Mouse (Mus musculus) neural tube, embryonic 13.5 days (tissue): Measurements from ENCODE around the gene Ihh. TPM values are rescaled to one million over a fixed set of nuclear protein-coding genes. Genes with fewer than 3 reads are reported as not detected.

Source experiments
- ATAC-seq: fragments of 200-750 bp; cut with Nextera tagmentation; 2 replicates; pipeline ENCODE4 v1.8.0; 2017; ENCODE audit warnings: low read depth, mild to moderate bottlenecking, moderate TSS enrichment, moderate library complexity
- H3K27ac ChIP-seq: fragments of 300-500 bp; sonication (generic); replicated peaks from 2 replicates; pipeline ENCODE4 v1.5.1; 2015; ENCODE audit warnings: moderate library complexity, mild to moderate bottlenecking, inconsistent platforms
- H3K27me3 ChIP-seq: fragments of 300-500 bp; sonication (generic); 2 replicates; pipeline ENCODE4 v1.6.1; 2015; ENCODE audit warnings: mild to moderate bottlenecking, inconsistent platforms
- H3K36me3 ChIP-seq: fragments of 300-500 bp; sonication (generic); 2 replicates; pipeline ENCODE4 v1.6.1; 2015; ENCODE audit warnings: mild to moderate bottlenecking, inconsistent platforms
- H3K4me1 ChIP-seq: fragments of 300-500 bp; sonication (generic); replicated peaks from 2 replicates; pipeline ENCODE4 v1.6.1; 2015; ENCODE audit warnings: inconsistent platforms
- H3K4me2 ChIP-seq: fragments of 300-500 bp; sonication (generic); 2 replicates; pipeline ENCODE4 v1.6.1; 2015; ENCODE audit warnings: inconsistent platforms, mild to moderate bottlenecking, moderate library complexity
- H3K4me3 ChIP-seq: fragments of 300-500 bp; sonication (generic); 2 replicates; pipeline ENCODE4 v1.5.1; 2015; ENCODE audit warnings: mild to moderate bottlenecking, inconsistent platforms
- H3K9ac ChIP-seq: fragments of 300-500 bp; sonication (generic); 2 replicates; pipeline ENCODE4 v1.6.1; 2015; ENCODE audit warnings: moderate library complexity, mild to moderate bottlenecking, inconsistent platforms
- H3K9me3 ChIP-seq: fragments of 300-500 bp; sonication (generic); 2 replicates; pipeline ENCODE4 v1.6.1; 2016; ENCODE audit warnings: inconsistent platforms
- WGBS: fragments of 180-500 bp; shearing (Covaris S2); methylation state at CpG from one replicate; pipeline ENCODE4 v1.1.7; 2015; 5-methylcytosine and 5-hydroxymethylcytosine counted together
- polyA plus RNA-seq: library from polyadenylated mRNA; unstranded; fragments of >200 nt; fragmentation: Nextera tagmentation; extraction: Ambion mirVana; gene quantifications from 2 replicates; pipeline ENCODE4 v1.2.1, GENCODE M21; 2015

The Ihh gene
- polyA plus RNA-seq, 1 experiment from 2014 or later: 0.29 TPM

DNA sequence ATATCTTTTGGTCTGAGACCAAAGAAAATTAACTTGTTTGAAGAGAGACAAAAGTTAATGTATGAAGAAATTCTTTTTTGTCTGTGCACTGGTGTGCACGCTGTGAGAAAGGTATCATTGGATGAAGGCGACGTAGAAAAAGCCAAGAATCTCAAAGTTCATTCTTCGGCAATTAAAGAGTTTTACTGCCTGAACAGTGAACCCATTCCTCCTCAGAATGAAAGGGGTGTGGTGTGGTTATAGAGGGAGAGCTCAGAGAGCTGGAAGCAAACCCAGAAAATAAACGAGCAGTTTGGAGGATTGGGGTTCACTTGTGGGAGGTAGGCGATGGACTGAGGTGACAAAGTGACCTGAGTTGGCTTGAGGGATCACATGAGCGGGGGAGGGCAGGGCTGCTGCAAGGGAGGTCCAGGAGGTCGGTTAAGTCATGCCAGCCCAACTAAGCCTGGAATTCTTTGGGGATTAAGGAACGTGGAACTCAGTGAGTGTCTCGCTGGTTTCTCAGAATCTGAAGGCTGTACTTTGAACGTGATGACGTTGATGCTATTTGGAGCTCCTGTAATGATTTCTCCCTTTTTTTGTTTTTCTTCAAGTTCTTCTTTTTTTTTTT lies 15.1 kb downstream of the Ihh start:
- ATAC-seq: no peak
- no peak overlapping the region for H3K4me2 ChIP-seq
- no peaks in the 10 kb centered on the region for H3K36me3 ChIP-seq
- H3K27me3 ChIP-seq: peaks cover 76% of the 10 kb centered on the region
- H3K9ac ChIP-seq: no peak overlapping the region
- no peaks in the 10 kb centered on the region for H3K9me3 ChIP-seq
- H3K4me3 ChIP-seq: no peak overlapping the region
- no peaks in the 10 kb centered on the region; the same call in 1 of the 2 replicates for H3K4me1 ChIP-seq
- WGBS: 47% methylated on average over 12 of the region's 12 CpGs
- no peak overlapping the region for H3K27ac ChIP-seq

DNA sequence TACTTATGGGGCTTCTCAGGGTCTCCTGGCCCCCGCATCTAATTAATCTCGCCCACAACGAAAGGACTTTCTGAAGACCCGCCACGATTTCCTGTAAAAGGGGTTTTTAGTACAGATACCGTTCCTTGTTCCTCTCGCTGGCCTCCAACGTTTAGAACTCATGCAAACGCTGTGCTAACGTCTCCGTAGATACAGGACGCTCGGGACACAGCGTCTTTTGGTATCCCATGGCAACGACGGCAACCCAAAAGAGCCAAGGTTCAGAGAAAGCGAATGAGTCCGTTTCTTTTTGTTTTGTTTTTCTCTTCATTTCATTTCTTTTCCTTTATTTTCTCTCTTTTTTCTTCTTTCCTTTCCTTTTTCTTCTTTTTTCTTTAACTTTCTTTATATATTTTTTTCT lies 16.1 kb downstream of the Ihh start, which contains the start of gene Cfap65:
TSS of gene Cfap65 (minus strand) at position 198 of the 400 bp plus-strand sequence.
- H3K4me2 ChIP-seq: peak within 1 kb of the TSS; percentile 63
- no peak within 1 kb of the TSS for H3K27ac ChIP-seq
- ATAC-seq: peak; percentile 79; the same call in 1 of the 2 replicates
- H3K9ac ChIP-seq: peak within 1 kb of the TSS; percentile 63
- H3K9me3 ChIP-seq: no peaks in the 10 kb centered on the region
- no peaks in the 10 kb centered on the region for H3K36me3 ChIP-seq
- 3% methylated on average over 18 of the region's 18 CpGs for WGBS
- peak within 1 kb of the TSS; percentile 38 for H3K4me3 ChIP-seq
- H3K4me1 ChIP-seq: no peaks in the 10 kb centered on the region; the same call in 1 of the 2 replicates
- H3K27me3 ChIP-seq: peaks cover 74% of the 10 kb centered on the region

DNA sequence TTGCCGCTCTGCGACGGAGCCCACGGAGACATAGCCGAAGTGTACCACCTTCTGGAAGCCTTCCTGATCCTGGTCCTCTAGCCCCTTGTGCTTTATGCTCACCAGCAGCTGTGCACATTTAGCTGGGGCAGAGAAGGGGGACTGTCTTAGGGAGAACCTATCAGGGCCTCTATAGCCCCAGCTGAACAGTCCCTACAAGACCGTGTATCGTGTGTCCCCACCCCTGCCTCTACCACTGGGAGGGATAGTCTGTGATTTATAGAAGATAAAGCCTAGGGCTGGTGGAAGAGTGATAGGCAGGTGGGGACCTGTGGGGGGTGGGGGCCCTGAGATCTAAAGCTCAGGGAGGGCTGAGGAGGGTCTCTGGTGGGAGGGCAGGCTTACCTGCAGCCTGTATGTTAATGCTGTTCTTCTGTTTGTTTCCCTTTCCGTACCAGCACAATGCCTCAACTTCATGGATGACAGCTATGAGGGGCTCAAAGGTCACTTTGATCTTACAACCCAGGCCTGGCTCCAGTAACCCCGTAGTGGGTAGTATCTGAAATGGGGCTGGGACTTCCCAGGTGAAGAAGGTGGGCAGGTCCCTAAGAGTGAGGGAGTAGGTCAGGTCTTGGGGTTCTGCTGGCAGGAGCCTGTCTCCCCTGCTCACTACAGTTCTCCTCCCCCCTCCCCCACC lies 23.7 kb downstream of the Ihh start:
- no peaks in the 10 kb centered on the region for H3K9me3 ChIP-seq
- 81% methylated on average over 9 of the region's 9 CpGs for WGBS
- ATAC-seq: no peak
- no peaks in the 10 kb centered on the region for H3K36me3 ChIP-seq
- H3K4me2 ChIP-seq: no peak overlapping the region
- H3K4me3 ChIP-seq: no peak overlapping the region
- peaks cover 63% of the 10 kb centered on the region for H3K27me3 ChIP-seq
- H3K4me1 ChIP-seq: no peaks in the 10 kb centered on the region
- H3K27ac ChIP-seq: no peak overlapping the region
- H3K9ac ChIP-seq: no peak overlapping the region

DNA sequence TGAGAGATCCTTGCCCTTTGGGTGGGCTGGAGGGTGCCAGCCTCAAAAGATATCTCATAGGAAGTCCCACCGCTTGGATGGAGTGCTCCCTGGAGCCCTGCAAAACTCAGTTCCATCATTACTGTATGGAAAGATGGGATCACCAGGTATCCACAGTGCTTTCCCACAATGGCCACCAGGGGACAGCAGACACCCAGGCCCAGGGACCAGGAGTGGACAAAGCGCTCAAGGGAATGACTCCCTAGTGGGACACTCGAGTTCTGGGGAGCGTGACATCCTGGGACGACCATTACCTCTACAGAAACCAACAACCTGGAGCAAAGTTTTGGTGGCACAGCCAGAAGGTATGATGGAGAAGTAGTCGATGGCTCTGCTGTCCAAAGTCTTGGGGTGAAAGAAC lies 24.8 kb downstream of the Ihh start:
- Histone ChIP-seq H3K36me3 (no peaks in the 10 kb centered on the region), H3K9me3 (no peaks in the 10 kb centered on the region), H3K4me1 (no peaks in the 10 kb centered on the region), H3K9ac (no peak overlapping the region), H3K27me3 (peaks cover 55% of the 10 kb centered on the region), H3K27ac (no peak overlapping the region), H3K4me3 (no peak overlapping the region), H3K4me2 (no peak overlapping the region)
- 38% methylated on average over 6 of the region's 6 CpGs for WGBS
- no peak for ATAC-seq

DNA sequence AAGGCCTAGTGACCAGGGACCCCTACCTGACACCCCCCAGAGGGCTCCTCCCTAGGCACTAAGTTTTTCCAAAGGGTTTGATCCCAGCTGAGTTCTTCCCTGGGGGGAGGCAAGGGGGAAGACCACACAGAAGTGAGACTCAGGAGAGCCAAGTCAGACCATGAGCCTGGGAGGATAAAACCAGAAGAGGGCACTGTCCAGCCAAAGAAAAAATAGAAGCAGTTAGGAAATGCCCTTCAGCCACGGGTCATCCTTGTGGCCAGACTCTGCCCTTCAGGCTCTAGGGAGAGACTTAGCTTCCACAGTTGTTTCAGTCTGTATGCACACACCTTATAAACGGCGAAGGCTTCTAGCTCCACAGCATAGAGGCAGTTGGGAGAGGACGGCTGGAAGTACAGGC lies 27.0 kb downstream of the Ihh start:
- ATAC-seq: no peak
- H3K4me2 ChIP-seq: no peak overlapping the region
- H3K4me3 ChIP-seq: no peak overlapping the region
- no peaks in the 10 kb centered on the region for H3K9me3 ChIP-seq
- H3K36me3 ChIP-seq: no peaks in the 10 kb centered on the region
- H3K4me1 ChIP-seq: no peaks in the 10 kb centered on the region
- H3K27me3 ChIP-seq: peaks cover 46% of the 10 kb centered on the region
- no peak overlapping the region for H3K27ac ChIP-seq
- H3K9ac ChIP-seq: no peak overlapping the region
- 66% methylated on average over 4 of the region's 4 CpGs for WGBS

DNA sequence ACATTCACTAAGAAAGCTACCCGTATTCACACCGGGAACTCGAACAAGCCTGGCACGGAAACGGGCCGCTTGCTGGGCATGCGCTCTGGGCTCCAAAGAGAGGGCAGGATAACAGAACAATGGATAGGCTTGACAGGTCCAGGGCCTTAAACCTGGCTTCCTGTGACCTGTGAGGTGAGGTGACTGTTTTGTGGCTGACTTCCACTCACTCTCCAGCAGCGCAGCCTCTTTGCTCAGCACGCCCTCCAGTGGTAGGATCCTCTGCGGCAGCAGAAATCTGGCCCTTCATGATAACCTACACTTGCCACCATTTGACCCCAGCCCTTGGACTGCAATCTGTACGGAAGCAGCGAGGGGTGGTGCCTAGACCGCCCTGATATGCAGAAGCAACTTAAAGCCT lies 35.8 kb downstream of the Ihh start:
- no peak for ATAC-seq
- 22% methylated on average over 13 of the region's 13 CpGs for whole genome bisulfite sequencing
- no peak overlapping the region for H3K4me2 ChIP-seq

DNA sequence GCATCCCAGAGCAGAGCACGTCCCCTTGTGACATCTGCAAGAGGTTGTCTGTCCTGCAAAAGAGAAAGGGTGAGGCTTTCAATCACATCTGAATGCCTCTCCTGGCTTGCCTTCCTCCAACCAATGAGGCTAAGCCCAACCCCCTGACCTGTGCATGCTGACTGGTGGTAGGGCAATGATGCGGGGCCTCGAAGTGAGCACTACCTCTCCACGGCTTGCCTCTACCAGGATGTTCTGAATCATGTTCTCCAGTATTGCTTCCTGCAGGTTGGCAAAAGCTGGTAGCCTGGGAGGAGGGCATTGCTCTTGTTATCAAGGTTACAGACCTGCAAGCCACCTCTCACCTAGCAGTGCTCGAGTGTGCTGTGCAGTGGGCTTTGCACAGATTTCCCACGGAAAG lies 49.3 kb downstream of the Ihh start:
- Histone ChIP-seq H3K27ac (no peak overlapping the region), H3K9ac (no peak overlapping the region), H3K4me3 (no peak overlapping the region), H3K4me1 (peaks cover 24% of the 10 kb centered on the region), H3K36me3 (no peaks in the 10 kb centered on the region), H3K4me2 (no peak overlapping the region), H3K27me3 (peaks cover 99% of the 10 kb centered on the region), H3K9me3 (no peaks in the 10 kb centered on the region)
- WGBS: 26% methylated on average over 6 of the region's 6 CpGs
- no peak for ATAC-seq

More for the DNA sequence above, 35.8 kb downstream of the Ihh start:
- no peak overlapping the region for H3K4me3 ChIP-seq
- H3K27ac ChIP-seq: no peak overlapping the region
- H3K27me3 ChIP-seq: peaks cover 5% of the 10 kb centered on the region
- H3K4me1 ChIP-seq: no peaks in the 10 kb centered on the region
- H3K9me3 ChIP-seq: no peaks in the 10 kb centered on the region
- H3K9ac ChIP-seq: no peak overlapping the region
- no peaks in the 10 kb centered on the region for H3K36me3 ChIP-seq

DNA sequence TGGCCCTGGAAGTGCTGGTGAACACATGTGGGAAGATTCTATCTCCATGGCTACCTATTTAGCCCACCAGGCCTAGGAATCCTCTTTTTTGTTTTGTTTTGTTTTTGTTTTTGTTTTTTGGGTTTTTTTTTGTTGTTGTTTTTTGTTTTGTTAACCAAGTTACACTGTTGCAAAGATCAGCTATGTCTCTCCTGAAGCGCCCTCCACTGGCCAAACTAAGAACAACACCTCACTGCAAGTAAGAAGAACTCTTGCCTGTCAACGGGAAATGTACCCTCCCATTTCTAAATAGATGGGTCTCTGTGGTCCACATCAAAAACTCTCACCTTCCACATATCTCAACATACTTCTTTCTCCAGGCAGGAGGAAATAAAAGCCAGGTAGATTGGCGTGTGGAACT lies 49.8 kb downstream of the Ihh start:
- Histone ChIP-seq H3K27me3 (peaks cover 99% of the 10 kb centered on the region), H3K4me1 (peaks cover 24% of the 10 kb centered on the region)

DNA sequence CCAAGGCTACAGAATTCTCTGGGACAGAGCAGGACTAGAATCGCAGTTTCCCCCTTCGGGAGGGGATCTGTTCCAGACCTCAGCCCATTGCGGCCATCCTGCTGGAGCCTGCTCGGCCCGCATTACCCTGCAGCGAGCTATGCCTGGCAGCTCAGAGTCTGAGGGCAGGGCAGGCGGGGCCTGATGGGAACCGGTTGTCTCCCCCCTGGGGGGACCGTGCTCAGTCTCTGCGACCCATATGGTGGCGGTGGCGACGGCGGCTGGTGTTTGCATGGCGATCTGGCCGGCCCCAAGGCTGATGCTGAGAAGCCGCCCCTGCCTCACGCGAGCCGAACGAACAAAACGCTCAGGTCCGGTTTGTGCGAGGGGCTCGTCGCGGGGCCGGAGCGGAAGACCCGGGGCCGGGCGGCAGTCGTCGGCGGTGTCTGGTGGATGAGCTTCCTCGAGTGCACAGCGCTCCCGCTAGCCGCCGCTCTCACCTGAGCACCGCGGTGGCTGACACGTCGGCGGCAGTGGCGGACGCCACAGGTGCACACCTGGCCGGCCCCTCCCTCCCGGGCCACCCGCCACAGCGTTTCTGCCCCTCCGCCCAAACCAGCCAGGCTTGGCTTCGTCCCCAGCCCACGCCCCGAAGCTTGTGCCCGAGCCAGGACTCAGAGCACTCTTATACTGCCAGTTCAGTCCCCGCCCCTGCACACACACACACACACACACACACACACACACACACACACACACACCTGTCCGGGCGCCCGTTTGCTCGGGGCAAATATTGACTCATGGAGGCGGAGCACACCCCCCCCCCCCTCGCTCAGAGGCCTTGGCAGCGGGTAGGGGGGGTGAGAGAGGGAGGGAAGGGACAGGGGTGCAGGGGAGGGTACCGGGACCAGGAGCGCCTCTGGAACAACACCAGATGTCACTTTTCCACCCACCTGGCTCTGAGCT lies 50.9 kb downstream of the Ihh start:
- WGBS: 2% methylated on average over 36 of the region's 66 CpGs
- peaks cover 100% of the 10 kb centered on the region for H3K27me3 ChIP-seq
- ATAC-seq: no peak

More for the DNA sequence above, 49.8 kb downstream of the Ihh start:
- no peak overlapping the region for H3K27ac ChIP-seq
- 5% methylated on average over 3 of the region's 3 CpGs for WGBS
- ATAC-seq: no peak
- H3K4me3 ChIP-seq: no peak overlapping the region
- no peaks in the 10 kb centered on the region for H3K36me3 ChIP-seq
- no peak overlapping the region for H3K4me2 ChIP-seq
- no peak overlapping the region for H3K9ac ChIP-seq
- no peaks in the 10 kb centered on the region for H3K9me3 ChIP-seq

DNA sequence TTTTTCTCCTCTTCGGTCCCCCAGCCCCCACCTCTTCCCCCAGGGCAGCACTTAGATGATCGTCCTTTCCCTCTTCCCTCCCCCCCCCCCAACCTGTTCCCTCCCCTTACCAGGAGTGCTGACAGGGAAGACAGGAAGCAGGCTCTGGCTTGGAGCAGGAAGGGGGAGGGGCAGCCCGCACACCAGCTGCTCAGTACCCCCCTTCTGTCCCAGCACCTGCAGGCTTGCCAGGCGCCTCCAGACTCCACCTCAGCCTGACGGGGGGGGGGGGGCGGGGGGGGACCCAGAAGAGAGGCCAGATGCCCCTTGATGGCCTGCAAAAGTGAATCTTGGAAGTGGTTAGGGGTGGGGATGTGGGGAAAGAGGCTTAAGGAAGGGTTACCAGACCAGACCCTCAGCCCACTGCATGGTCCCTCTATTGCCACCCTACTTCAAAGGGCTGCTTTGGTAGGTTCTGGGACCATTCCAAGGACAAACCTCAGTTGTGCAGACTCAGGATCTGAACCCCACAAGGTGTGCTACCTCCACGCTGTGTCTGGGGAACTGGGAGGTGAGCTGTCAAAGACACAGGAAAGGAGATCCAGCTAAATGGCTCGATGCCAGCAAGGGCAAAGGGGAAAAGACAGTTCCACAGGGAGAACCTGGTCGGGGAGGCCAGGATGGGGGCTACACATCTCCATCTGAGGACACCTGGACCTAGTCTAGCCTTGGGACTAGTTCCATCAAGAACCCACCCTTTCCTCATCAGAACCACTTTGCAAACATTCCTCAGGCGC lies 52.6 kb downstream of the Ihh start:
- Histone ChIP-seq H3K9ac (0 out of 2 replicates have a peak overlapping the region, but pooled peaks have one; percentile 5), H3K27me3 (peaks cover 100% of the 10 kb centered on the region), H3K4me3 (no peak overlapping the region), H3K4me1 (peaks cover 24% of the 10 kb centered on the region), H3K4me2 (no peak overlapping the region), H3K27ac (no peak overlapping the region), H3K9me3 (no peaks in the 10 kb centered on the region), H3K36me3 (no peaks in the 10 kb centered on the region)
- 13% methylated on average over 6 of the region's 10 CpGs for WGBS
- ATAC-seq: no peak; the same call in 1 of the 2 replicates

More for the DNA sequence above, 50.9 kb downstream of the Ihh start:
- peaks cover 24% of the 10 kb centered on the region for H3K4me1 ChIP-seq
- H3K27ac ChIP-seq: no peak overlapping the region
- no peaks in the 10 kb centered on the region for H3K36me3 ChIP-seq
- H3K9ac ChIP-seq: peak overlapping the region; percentile 57
- peak overlapping the region; percentile 35 for H3K4me3 ChIP-seq
- H3K4me2 ChIP-seq: peak overlapping the region; percentile 61
- no peaks in the 10 kb centered on the region for H3K9me3 ChIP-seq

DNA sequence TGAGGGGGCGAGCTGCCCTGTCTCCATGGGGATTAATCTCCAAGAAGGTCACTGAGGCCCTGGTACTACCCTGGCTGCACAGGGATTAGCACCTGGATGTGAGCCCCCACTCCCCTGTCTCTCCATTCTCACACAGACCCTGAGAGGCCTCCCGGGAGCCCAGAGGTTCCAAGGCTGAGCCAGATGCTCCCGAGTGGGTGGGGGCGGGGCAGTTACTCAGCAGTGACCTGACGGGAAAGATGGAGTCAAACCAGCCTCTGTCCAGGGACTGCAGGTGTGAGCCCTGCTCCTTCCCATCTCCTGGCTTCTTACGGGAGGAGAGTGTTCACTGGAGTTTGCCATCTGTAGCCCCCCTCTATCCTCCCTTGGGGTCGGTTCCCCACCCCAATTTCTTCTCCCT lies 53.5 kb downstream of the Ihh start:
- Histone ChIP-seq H3K27ac (no peak overlapping the region), H3K4me1 (peaks cover 29% of the 10 kb centered on the region), H3K36me3 (no peaks in the 10 kb centered on the region), H3K9ac (no peak overlapping the region), H3K4me3 (no peak overlapping the region), H3K4me2 (no peak overlapping the region), H3K27me3 (peaks cover 100% of the 10 kb centered on the region), H3K9me3 (no peaks in the 10 kb centered on the region)
- WGBS: 4% methylated on average over 7 of the region's 7 CpGs
- no peak for ATAC-seq
